Mouse (Mus musculus) cerebellum, adult 2 months (tissue): ENCODE data around the gene Mtfr1l.

ENCODE experiments used
- CTCF ChIP-seq: fragments of 200-500 bp; IDR thresholded peaks from 2 replicates; pipeline ENCODE4 v1.5.1; 2011; ENCODE audit warnings: low read depth, mild to moderate bottlenecking, control low read depth, low read length, moderate library complexity, borderline replicate concordance; ENCODE audit not compliant: insufficient read depth
- POLR2A ChIP-seq: fragments of 200-500 bp; IDR thresholded peaks from 2 replicates; pipeline ENCODE4 v1.6.1; 2011; ENCODE audit warnings: low read length, control low read depth, borderline replicate concordance; ENCODE audit not compliant: insufficient read depth

DNA sequence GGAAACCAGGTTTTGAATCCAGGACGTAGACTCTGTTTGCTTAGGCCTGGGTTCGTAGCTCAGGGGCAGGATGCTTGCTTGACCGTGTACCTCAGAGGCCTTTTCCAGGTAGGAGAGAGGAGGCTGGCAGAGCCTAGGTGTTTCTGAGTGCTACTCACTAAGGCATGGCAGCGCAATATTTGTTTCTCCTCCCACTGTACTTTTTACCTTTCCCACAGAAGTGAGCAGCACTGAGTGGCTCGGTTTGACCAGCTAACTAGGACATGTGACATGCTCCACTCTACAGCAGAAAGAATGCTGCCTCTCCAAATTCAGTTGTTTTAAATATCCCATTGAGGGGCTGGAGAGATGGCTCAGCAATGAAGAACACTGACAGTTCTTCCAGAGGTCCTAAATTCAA, 47.0 kb downstream of the Mtfr1l start:
- TF ChIP-seq CTCF (no peak), POLR2A (no peak)
